In genomic region chr8:95293891-95294290, GRCm38 (mm10) we compare ENCODE assay signal across 8 mouse cellular contexts. TPM values are rescaled to one million over a fixed set of nuclear protein-coding genes. Genes with fewer than 3 reads are reported as not detected.
DNase-seq lines count a peak whose midpoint lies in the region; ATAC-seq and TF ChIP-seq lines count a peak whose summit lies in the region.

No protein-coding gene starts in this region.

- 0 out of 2 replicates have a peak, but pooled peaks cover 7% of the 10 kb centered on the region for H3K27me3 ChIP-seq in E14TG2a.4 (ENCODE audit: insufficient read depth, low read length)
- H3K27me3 ChIP-seq in heart, embryonic 15.5 days: no peaks in the 10 kb centered on the region
- no peaks in the 10 kb centered on the region for H3K27me3 ChIP-seq in kidney, postnatal 0 days (ENCODE audit: insufficient read depth, low read length)
- no peaks in the 10 kb centered on the region for H3K27me3 ChIP-seq in neural tube, embryonic 15.5 days (replicated peaks)

- DNase-seq in R1 (ENCODE audit: low read depth, low spot score): peak; percentile 46
- peak; percentile 76 for DNase-seq in kidney, postnatal 0 days (ENCODE audit: low spot score)
- no peak for DNase-seq in frontal cortex, postnatal 14 days (ENCODE audit: low spot score in 2 of 2)
- no peak for DNase-seq in thymus, postnatal 0 days (ENCODE audit: low spot score)

- TF ChIP-seq CTCF in E14TG2a.4 (conservative IDR thresholded peaks at IDR 0.05; ENCODE audit: low read length): no peak
- no peak for TF ChIP-seq CTCF in kidney, postnatal 0 days (IDR thresholded peaks at IDR 0.05; ENCODE audit: low read depth)

- 48% methylated on average over 7 of the region's 7 CpGs for WGBS in heart, embryonic 15.5 days
- 27% methylated on average over 7 of the region's 7 CpGs for WGBS in kidney, postnatal 0 days
- 64% methylated on average over 7 of the region's 7 CpGs for WGBS in neural tube, embryonic 15.5 days

- H3K4me1 ChIP-seq in E14TG2a.4 (replicated peaks; ENCODE audit: low read depth, low read length): peaks cover 23% of the 10 kb centered on the region
- peaks cover 13% of the 10 kb centered on the region; the same call in 1 of the 2 replicates for H3K4me1 ChIP-seq in heart, embryonic 15.5 days (replicated peaks)
- H3K4me1 ChIP-seq in kidney, postnatal 0 days (replicated peaks; ENCODE audit: insufficient read depth, low read length): no peaks in the 10 kb centered on the region; the same call in 1 of the 2 replicates
- H3K4me1 ChIP-seq in neural tube, embryonic 15.5 days: no peaks in the 10 kb centered on the region

- no peak overlapping the region for H3K9ac ChIP-seq in heart, embryonic 15.5 days
- peak overlapping the region; percentile 47; the same call in 1 of the 2 replicates for H3K9ac ChIP-seq in kidney, postnatal 0 days (ENCODE audit: low read depth, low read length)
- H3K9ac ChIP-seq in neural tube, embryonic 15.5 days (replicated peaks): no peak overlapping the region

- H3K4me2 ChIP-seq in heart, embryonic 15.5 days: peak overlapping the region; percentile 54
- H3K4me2 ChIP-seq in kidney, postnatal 0 days (ENCODE audit: low read length): peak overlapping the region; percentile 62
- peak overlapping the region; percentile 19; the same call in 1 of the 2 replicates for H3K4me2 ChIP-seq in neural tube, embryonic 15.5 days

- H3K9me3 ChIP-seq in E14TG2a.4 (ENCODE audit: low read length): no peaks in the 10 kb centered on the region
- no peaks in the 10 kb centered on the region for H3K9me3 ChIP-seq in heart, embryonic 15.5 days (replicated peaks)
- H3K9me3 ChIP-seq in kidney, postnatal 0 days (replicated peaks; ENCODE audit: low read length): no peaks in the 10 kb centered on the region
- H3K9me3 ChIP-seq in neural tube, embryonic 15.5 days (replicated peaks): no peaks in the 10 kb centered on the region

- peak overlapping the region; percentile 56 for H3K4me3 ChIP-seq in E14TG2a.4 (replicated peaks; ENCODE audit: low read length)
- H3K4me3 ChIP-seq in heart, embryonic 15.5 days: peak overlapping the region; percentile 30
- peak overlapping the region; percentile 24 for H3K4me3 ChIP-seq in kidney, postnatal 0 days (replicated peaks; ENCODE audit: low read depth, low read length)
- H3K4me3 ChIP-seq in neural tube, embryonic 15.5 days (replicated peaks): no peak overlapping the region

- H3K27ac ChIP-seq in heart, embryonic 15.5 days: peak overlapping the region; percentile 82
- peak overlapping the region; percentile 74 for H3K27ac ChIP-seq in kidney, postnatal 0 days
- H3K27ac ChIP-seq in neural tube, embryonic 15.5 days (replicated peaks): no peak overlapping the region; the same call in 1 of the 2 replicates

- ATAC-seq in heart, embryonic 15.5 days (replicated peaks; ENCODE audit: insufficient number of reproducible peaks, insufficient read depth, low FRiP score, low read depth): peak; percentile 74; the same call in 1 of the 2 replicates
- ATAC-seq in kidney, postnatal 0 days (replicated peaks; ENCODE audit: low FRiP score, low read depth): no peak
- ATAC-seq in neural tube, embryonic 15.5 days (ENCODE audit: low FRiP score): peak; percentile 59; the same call in 1 of the 2 replicates
- no peak for ATAC-seq in frontal cortex, adult (ENCODE audit: low TSS enrichment)

- no peaks in the 10 kb centered on the region for H3K36me3 ChIP-seq in E14TG2a.4 (ENCODE audit: insufficient read depth, low read length)
- H3K36me3 ChIP-seq in heart, embryonic 15.5 days: no peaks in the 10 kb centered on the region
- no peaks in the 10 kb centered on the region for H3K36me3 ChIP-seq in kidney, postnatal 0 days (ENCODE audit: insufficient read depth, low read length)
- H3K36me3 ChIP-seq in neural tube, embryonic 15.5 days: no peaks in the 10 kb centered on the region

RNA-seq across cellular contexts. Expression of gene Cngb1, which starts 12.5 kb away (rescaled TPM):
- 0.49 and 1.1 TPM in 2 replicates for polyA plus RNA-seq in heart, embryonic 15.5 days (2015; fragmentation: Nextera tagmentation; extraction: Ambion mirVana)
- 1.0 and 2.1 TPM in 2 replicates for polyA plus RNA-seq in kidney, postnatal 0 days (2015; fragmentation: Nextera tagmentation; extraction: Ambion mirVana)
- 0.26 and 0.86 TPM in 2 replicates for polyA plus RNA-seq in neural tube, embryonic 15.5 days (2015; fragmentation: Nextera tagmentation; extraction: Ambion mirVana)
- 0.67 and 1.2 TPM in 2 replicates for polyA plus RNA-seq in thymus, postnatal 0 days (2015; fragmentation: Nextera tagmentation; extraction: Ambion mirVana)

RNA-seq across cellular contexts. Expression of gene Tepp, which starts 16.5 kb away (rescaled TPM):
- polyA plus RNA-seq in heart, embryonic 15.5 days (2015; fragmentation: Nextera tagmentation; extraction: Ambion mirVana): 0.29 TPM in 1 of 2 replicates, not detected in the other
- polyA plus RNA-seq in kidney, postnatal 0 days (2015; fragmentation: Nextera tagmentation; extraction: Ambion mirVana): 0.30 TPM in 1 of 2 replicates, not detected in the other
- polyA plus RNA-seq in neural tube, embryonic 15.5 days (2015; fragmentation: Nextera tagmentation; extraction: Ambion mirVana): 1.7 and 2.5 TPM in 2 replicates
- 2.7 and 2.8 TPM in 2 replicates for polyA plus RNA-seq in thymus, postnatal 0 days (2015; fragmentation: Nextera tagmentation; extraction: Ambion mirVana)

RNA-seq across cellular contexts. Expression of gene Zfp319, which starts 37.9 kb away (rescaled TPM):
- polyA plus RNA-seq in heart, embryonic 15.5 days (2015; fragmentation: Nextera tagmentation; extraction: Ambion mirVana): 4.9 and 7.3 TPM in 2 replicates
- polyA plus RNA-seq in kidney, postnatal 0 days (2015; fragmentation: Nextera tagmentation; extraction: Ambion mirVana): 6.3 and 6.6 TPM in 2 replicates
- polyA plus RNA-seq in neural tube, embryonic 15.5 days (2015; fragmentation: Nextera tagmentation; extraction: Ambion mirVana): 12.4 and 12.6 TPM in 2 replicates
- polyA plus RNA-seq in thymus, postnatal 0 days (2015; fragmentation: Nextera tagmentation; extraction: Ambion mirVana): 6.6 and 6.7 TPM in 2 replicates

RNA-seq across cellular contexts. Expression of gene Usb1, which starts 38.2 kb away (rescaled TPM):
- polyA plus RNA-seq in heart, embryonic 15.5 days (2015; fragmentation: Nextera tagmentation; extraction: Ambion mirVana): 26.7 and 32.0 TPM in 2 replicates
- polyA plus RNA-seq in kidney, postnatal 0 days (2015; fragmentation: Nextera tagmentation; extraction: Ambion mirVana): 42.9 and 45.6 TPM in 2 replicates
- 30.1 and 33.0 TPM in 2 replicates for polyA plus RNA-seq in neural tube, embryonic 15.5 days (2015; fragmentation: Nextera tagmentation; extraction: Ambion mirVana)
- polyA plus RNA-seq in thymus, postnatal 0 days (2015; fragmentation: Nextera tagmentation; extraction: Ambion mirVana): 34.1 and 35.8 TPM in 2 replicates

RNA-seq across cellular contexts. Expression of gene Mmp15, which starts 58.2 kb away (rescaled TPM):
- 35.2 and 42.8 TPM in 2 replicates for polyA plus RNA-seq in heart, embryonic 15.5 days (2015; fragmentation: Nextera tagmentation; extraction: Ambion mirVana)
- polyA plus RNA-seq in kidney, postnatal 0 days (2015; fragmentation: Nextera tagmentation; extraction: Ambion mirVana): 5.0 and 5.8 TPM in 2 replicates
- polyA plus RNA-seq in neural tube, embryonic 15.5 days (2015; fragmentation: Nextera tagmentation; extraction: Ambion mirVana): 20.9 and 21.4 TPM in 2 replicates
- polyA plus RNA-seq in thymus, postnatal 0 days (2015; fragmentation: Nextera tagmentation; extraction: Ambion mirVana): 4.0 and 4.5 TPM in 2 replicates

Comparison
In these comparisons a context has a peak if more than half of its experiments do, and no peak if none do; other contexts are left out.
1. DNase-seq: peak in R1 (single experiment) and kidney, postnatal 0 days (single experiment); none in frontal cortex, postnatal 14 days (0 of 2) and thymus, postnatal 0 days (single experiment).
2. ATAC-seq: peak in heart, embryonic 15.5 days (single experiment) and neural tube, embryonic 15.5 days (single experiment); none in kidney, postnatal 0 days (single experiment) and frontal cortex, adult (single experiment).
3. Peak in every context shown above with its lines, with median percentiles within 50 percentile points of each other: H3K4me2 ChIP-seq.